Mouse (Mus musculus) small intestine, adult 2 months (tissue): ENCODE measurements around the gene Clec10a.
"Not testable (repeated sequence)": the region's sequence is repeated elsewhere in the genome, so short reads cannot be mapped to it uniquely, and the experiment has no call there.

Source experiments
- CTCF ChIP-seq: fragments of 200-500 bp; IDR thresholded peaks from 2 replicates; pipeline ENCODE4 v1.5.1; 2012; ENCODE audit warnings: low read depth, mild to moderate bottlenecking, control low read depth, inconsistent platforms, low read length, moderate library complexity, mixed read lengths; ENCODE audit not compliant: insufficient replicate concordance, insufficient read length; ENCODE audit errors: extremely low read depth
- POLR2A ChIP-seq: fragments of 200-500 bp; IDR thresholded peaks from 2 replicates; pipeline ENCODE4 v1.6.1; 2012; ENCODE audit warnings: low read depth, mild to moderate bottlenecking, control low read depth, inconsistent platforms, low read length, moderate library complexity

- TF ChIP-seq CTCF, POLR2A: not testable (repeated sequence)
Observed at GRCm38 (mm10) chr11:70135001-70135400, 21.0 kb upstream of the Clec10a start.
